ENCODE assay signal across 15 mouse cellular contexts in the genomic region with DNA sequence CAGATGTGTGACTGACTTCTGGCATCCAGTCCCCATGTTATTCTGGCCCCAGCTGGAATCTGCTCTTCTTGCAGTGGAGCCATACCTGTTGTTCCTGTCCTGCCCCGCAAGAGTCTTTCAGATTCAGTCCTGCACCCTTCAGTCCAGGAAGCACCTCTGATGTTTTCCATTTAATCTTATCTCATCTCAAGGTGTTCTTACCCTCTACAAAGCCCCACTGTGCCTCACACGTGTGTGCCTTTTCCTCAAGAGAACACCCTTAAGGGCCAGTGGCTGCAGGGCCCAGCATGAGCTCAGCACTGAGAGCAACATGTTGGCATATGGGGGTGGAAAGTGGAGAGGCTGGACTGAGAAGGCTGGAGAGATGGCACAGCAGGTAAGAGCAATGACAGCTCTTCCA.
"Had no signal": no experiment of that assay in that cellular context is flagged by ENCODE, and none has a peak within 500 bp of the region (broad histone marks: within the 10 kb centered on the region; RNA-seq: fewer than 3 reads in every experiment).

No protein-coding gene starts in this region.

- DNase-seq: kidney, adult 9 months; kidney, postnatal 14 days; left cerebral cortex, postnatal 4 days; liver, postnatal 0 days; lung, embryonic 14.5 days; thymus, postnatal 25 days had no signal

- H3K9ac ChIP-seq: limb, embryonic 12.5 days; limb, embryonic 15.5 days; liver, embryonic 14.5 days; liver, postnatal 0 days; lung, embryonic 14.5 days; midbrain, embryonic 12.5 days; midbrain, embryonic 15.5 days; neural tube, embryonic 13.5 days had no signal

- H3K9me3 ChIP-seq: limb, embryonic 15.5 days; midbrain, embryonic 12.5 days; midbrain, embryonic 15.5 days; neural tube, embryonic 13.5 days had no signal

- H3K36me3 ChIP-seq: limb, embryonic 12.5 days; limb, embryonic 15.5 days; midbrain, embryonic 12.5 days; midbrain, embryonic 15.5 days; neural tube, embryonic 13.5 days had no signal

- H3K4me2 ChIP-seq: limb, embryonic 12.5 days; limb, embryonic 15.5 days; liver, embryonic 11.5 days; lung, embryonic 14.5 days; midbrain, embryonic 12.5 days; midbrain, embryonic 15.5 days; neural tube, embryonic 13.5 days had no signal

- ATAC-seq: liver, postnatal 0 days; lung, postnatal 0 days had no signal

- H3K27ac ChIP-seq: limb, embryonic 12.5 days; limb, embryonic 15.5 days; liver, embryonic 14.5 days; macrophage; midbrain, embryonic 12.5 days; midbrain, embryonic 15.5 days; neural tube, embryonic 13.5 days had no signal

- H3K27me3 ChIP-seq: limb, embryonic 12.5 days; limb, embryonic 15.5 days; midbrain, embryonic 12.5 days; midbrain, embryonic 15.5 days; neural tube, embryonic 13.5 days had no signal

- H3K4me3 ChIP-seq: limb, embryonic 12.5 days; limb, embryonic 15.5 days; midbrain, embryonic 12.5 days; midbrain, embryonic 15.5 days; neural tube, embryonic 13.5 days had no signal

- H3K4me1 ChIP-seq: limb, embryonic 12.5 days; limb, embryonic 15.5 days; midbrain, embryonic 12.5 days; midbrain, embryonic 15.5 days had no signal
